Mouse (Mus musculus): ENCODE data around the gene Zc3h12c. TPM values are rescaled to one million over a fixed set of nuclear protein-coding genes. Genes with fewer than 3 reads are reported as not detected.

Zc3h12c gene
- 5.5 and 6.0 TPM in 2 replicates for polyA plus RNA-seq (2014; fragmentation: Nextera tagmentation; extraction: Ambion mirVana)

- H3K36me3 ChIP-seq (replicated peaks; ENCODE audit: control insufficient read depth, insufficient read depth, low read depth, low read length): no peaks in the 10 kb centered on the region
- under 1% methylated on average over 74 of the region's 100 CpGs for WGBS
- ATAC-seq (replicated peaks; ENCODE audit: insufficient number of reproducible peaks, low FRiP score, low TSS enrichment, low read depth): peak; percentile 82
These were observed at the start of gene Zc3h12c for GRCm38 (mm10) chr9:52167863-52168685. Gene Zc3h12c, minus strand, starts transcription at chr9:52168572.

GRCm38 (mm10) chr9:52217636-52218035, 49.3 kb upstream of the Zc3h12c start:
- ATAC-seq (replicated peaks; ENCODE audit: insufficient number of reproducible peaks, low FRiP score, low TSS enrichment, low read depth) (no peak), DNase-seq (ENCODE audit: low spot score) (no peak)
- 85% methylated on average over 4 of the region's 4 CpGs for whole genome bisulfite sequencing

More at GRCm38 (mm10) chr9:52167863-52168685, at the start of gene Zc3h12c:
- Histone ChIP-seq H3K9me3 (replicated peaks; ENCODE audit: control insufficient read depth, low read length) (no peaks in the 10 kb centered on the region), H3K4me2 (ENCODE audit: low read depth, low read length) (peak within 1 kb of the TSS; percentile 67), H3K4me1 (ENCODE audit: control insufficient read depth, insufficient read depth, low read length) (no peaks in the 10 kb centered on the region), H3K4me3 (ENCODE audit: low read depth, low read length) (peak within 1 kb of the TSS; percentile 86), H3K27me3 (ENCODE audit: control insufficient read depth, insufficient read depth, low read length) (peaks cover 3% of the 10 kb centered on the region; the same call in 1 of the 2 replicates), H3K27ac (replicated peaks; ENCODE audit: low read depth, low read length) (peak within 1 kb of the TSS; percentile 87), H3K9ac (replicated peaks; ENCODE audit: low read length) (peak within 1 kb of the TSS; percentile 96)
- peak; percentile 70 for DNase-seq (ENCODE audit: low spot score)

GRCm38 (mm10) chr9:52215291-52215690, 46.9 kb upstream of the Zc3h12c start:
- no peak for ATAC-seq (replicated peaks; ENCODE audit: insufficient number of reproducible peaks, low FRiP score, low TSS enrichment, low read depth)
- 84% methylated on average over 3 of the region's 3 CpGs for WGBS
- H3K27ac ChIP-seq (replicated peaks; ENCODE audit: low read depth, low read length): no peak overlapping the region

More at GRCm38 (mm10) chr9:52217636-52218035, 49.3 kb upstream of the Zc3h12c start:
- Histone ChIP-seq H3K9ac (replicated peaks; ENCODE audit: low read length) (no peak overlapping the region), H3K4me1 (ENCODE audit: control insufficient read depth, insufficient read depth, low read length) (no peaks in the 10 kb centered on the region), H3K27ac (replicated peaks; ENCODE audit: low read depth, low read length) (no peak overlapping the region), H3K9me3 (replicated peaks; ENCODE audit: control insufficient read depth, low read length) (no peaks in the 10 kb centered on the region), H3K36me3 (replicated peaks; ENCODE audit: control insufficient read depth, insufficient read depth, low read depth, low read length) (no peaks in the 10 kb centered on the region), H3K4me3 (ENCODE audit: low read depth, low read length) (no peak overlapping the region), H3K27me3 (ENCODE audit: control insufficient read depth, insufficient read depth, low read length) (no peaks in the 10 kb centered on the region), H3K4me2 (ENCODE audit: low read depth, low read length) (no peak overlapping the region)

GRCm38 (mm10) chr9:52212416-52212815, 44.0 kb upstream of the Zc3h12c start:
- Histone ChIP-seq H3K4me3 (ENCODE audit: low read depth, low read length) (no peak overlapping the region), H3K36me3 (replicated peaks; ENCODE audit: control insufficient read depth, insufficient read depth, low read depth, low read length) (no peaks in the 10 kb centered on the region), H3K9me3 (replicated peaks; ENCODE audit: control insufficient read depth, low read length) (no peaks in the 10 kb centered on the region), H3K27ac (replicated peaks; ENCODE audit: low read depth, low read length) (no peak overlapping the region), H3K4me1 (ENCODE audit: control insufficient read depth, insufficient read depth, low read length) (no peaks in the 10 kb centered on the region), H3K9ac (replicated peaks; ENCODE audit: low read length) (no peak overlapping the region), H3K27me3 (ENCODE audit: control insufficient read depth, insufficient read depth, low read length) (no peaks in the 10 kb centered on the region), H3K4me2 (ENCODE audit: low read depth, low read length) (no peak overlapping the region)
- no peak for DNase-seq (ENCODE audit: low spot score)
- 81% methylated on average over 6 of the region's 6 CpGs for WGBS
- no peak for ATAC-seq (replicated peaks; ENCODE audit: insufficient number of reproducible peaks, low FRiP score, low TSS enrichment, low read depth)

More at GRCm38 (mm10) chr9:52215291-52215690, 46.9 kb upstream of the Zc3h12c start:
- H3K4me1 ChIP-seq (ENCODE audit: control insufficient read depth, insufficient read depth, low read length): no peaks in the 10 kb centered on the region
- no peak overlapping the region for H3K9ac ChIP-seq (replicated peaks; ENCODE audit: low read length)
- no peak overlapping the region for H3K4me3 ChIP-seq (ENCODE audit: low read depth, low read length)
- no peaks in the 10 kb centered on the region for H3K36me3 ChIP-seq (replicated peaks; ENCODE audit: control insufficient read depth, insufficient read depth, low read depth, low read length)
- H3K27me3 ChIP-seq (ENCODE audit: control insufficient read depth, insufficient read depth, low read length): no peaks in the 10 kb centered on the region
- no peak overlapping the region for H3K4me2 ChIP-seq (ENCODE audit: low read depth, low read length)
- DNase-seq (ENCODE audit: low spot score): no peak
- no peaks in the 10 kb centered on the region for H3K9me3 ChIP-seq (replicated peaks; ENCODE audit: control insufficient read depth, low read length)

- H3K4me3 ChIP-seq (ENCODE audit: low read depth, low read length): no peak overlapping the region
- H3K4me1 ChIP-seq (ENCODE audit: control insufficient read depth, insufficient read depth, low read length): no peaks in the 10 kb centered on the region
- DNase-seq (ENCODE audit: low spot score): no peak
- H3K4me2 ChIP-seq (ENCODE audit: low read depth, low read length): no peak overlapping the region
- no peak overlapping the region for H3K9ac ChIP-seq (replicated peaks; ENCODE audit: low read length)
- WGBS: 73% methylated on average over 3 of the region's 3 CpGs
- ATAC-seq (replicated peaks; ENCODE audit: insufficient number of reproducible peaks, low FRiP score, low TSS enrichment, low read depth): no peak
- no peaks in the 10 kb centered on the region for H3K9me3 ChIP-seq (replicated peaks; ENCODE audit: control insufficient read depth, low read length)
- no peak overlapping the region for H3K27ac ChIP-seq (replicated peaks; ENCODE audit: low read depth, low read length)
- H3K27me3 ChIP-seq (ENCODE audit: control insufficient read depth, insufficient read depth, low read length): no peaks in the 10 kb centered on the region
- H3K36me3 ChIP-seq (replicated peaks; ENCODE audit: control insufficient read depth, insufficient read depth, low read depth, low read length): no peaks in the 10 kb centered on the region
These were observed 40.2 kb upstream of the Zc3h12c start for GRCm38 (mm10) chr9:52208510-52209030.

- no peak overlapping the region for H3K4me3 ChIP-seq (ENCODE audit: low read depth, low read length)
- DNase-seq (ENCODE audit: low spot score) (no peak), ATAC-seq (replicated peaks; ENCODE audit: insufficient number of reproducible peaks, low FRiP score, low TSS enrichment, low read depth) (no peak)
- no peaks in the 10 kb centered on the region for H3K36me3 ChIP-seq (replicated peaks; ENCODE audit: control insufficient read depth, insufficient read depth, low read depth, low read length)
- no peaks in the 10 kb centered on the region for H3K9me3 ChIP-seq (replicated peaks; ENCODE audit: control insufficient read depth, low read length)
- H3K9ac ChIP-seq (replicated peaks; ENCODE audit: low read length): no peak overlapping the region
- no peaks in the 10 kb centered on the region for H3K4me1 ChIP-seq (ENCODE audit: control insufficient read depth, insufficient read depth, low read length)
- no peaks in the 10 kb centered on the region for H3K27me3 ChIP-seq (ENCODE audit: control insufficient read depth, insufficient read depth, low read length)
- H3K27ac ChIP-seq (replicated peaks; ENCODE audit: low read depth, low read length): no peak overlapping the region
- no peak overlapping the region for H3K4me2 ChIP-seq (ENCODE audit: low read depth, low read length)
- WGBS: 82% methylated on average over 4 of the region's 4 CpGs
These were observed 34.8 kb upstream of the Zc3h12c start for GRCm38 (mm10) chr9:52203189-52203588.

- no peak for ATAC-seq (replicated peaks; ENCODE audit: insufficient number of reproducible peaks, low FRiP score, low TSS enrichment, low read depth)
- DNase-seq (ENCODE audit: low spot score): no peak
- H3K27ac ChIP-seq (replicated peaks; ENCODE audit: low read depth, low read length): no peak overlapping the region
- H3K27me3 ChIP-seq (ENCODE audit: control insufficient read depth, insufficient read depth, low read length): no peaks in the 10 kb centered on the region
- no peaks in the 10 kb centered on the region for H3K4me1 ChIP-seq (ENCODE audit: control insufficient read depth, insufficient read depth, low read length)
- H3K4me2 ChIP-seq (ENCODE audit: low read depth, low read length): no peak overlapping the region
- no peak overlapping the region for H3K9ac ChIP-seq (replicated peaks; ENCODE audit: low read length)
- H3K36me3 ChIP-seq (replicated peaks; ENCODE audit: control insufficient read depth, insufficient read depth, low read depth, low read length): no peaks in the 10 kb centered on the region
- H3K4me3 ChIP-seq (ENCODE audit: low read depth, low read length): no peak overlapping the region
- 88% methylated on average over 4 of the region's 4 CpGs for WGBS
- H3K9me3 ChIP-seq (replicated peaks; ENCODE audit: control insufficient read depth, low read length): no peaks in the 10 kb centered on the region
These were observed 31.9 kb upstream of the Zc3h12c start for GRCm38 (mm10) chr9:52200271-52200670.

GRCm38 (mm10) chr9:52195853-52196252, 27.5 kb upstream of the Zc3h12c start:
- ATAC-seq (replicated peaks; ENCODE audit: insufficient number of reproducible peaks, low FRiP score, low TSS enrichment, low read depth): no peak
- H3K4me2 ChIP-seq (ENCODE audit: low read depth, low read length): no peak overlapping the region

More at GRCm38 (mm10) chr9:52195853-52196252, 27.5 kb upstream of the Zc3h12c start:
- H3K9me3 ChIP-seq (replicated peaks; ENCODE audit: control insufficient read depth, low read length): no peaks in the 10 kb centered on the region
- no peaks in the 10 kb centered on the region for H3K27me3 ChIP-seq (ENCODE audit: control insufficient read depth, insufficient read depth, low read length)
- H3K9ac ChIP-seq (replicated peaks; ENCODE audit: low read length): no peak overlapping the region
- WGBS: 86% methylated on average over 3 of the region's 3 CpGs
- H3K27ac ChIP-seq (replicated peaks; ENCODE audit: low read depth, low read length): no peak overlapping the region
- H3K36me3 ChIP-seq (replicated peaks; ENCODE audit: control insufficient read depth, insufficient read depth, low read depth, low read length): no peaks in the 10 kb centered on the region
- no peak overlapping the region for H3K4me3 ChIP-seq (ENCODE audit: low read depth, low read length)
- no peak for DNase-seq (ENCODE audit: low spot score)
- H3K4me1 ChIP-seq (ENCODE audit: control insufficient read depth, insufficient read depth, low read length): no peaks in the 10 kb centered on the region

All from embryonic facial prominence, embryonic 11.5 days (tissue).